Mouse (Mus musculus) hindbrain, postnatal 0 days (tissue): ENCODE measurements at regions not wholly inside any gene's neighbourhood (a gene's known extent, or its start where the extent isn't known, plus 50 kb on each side); places are given as distances from the start of the nearest gene placed in this dataset.

Source experiments
- ATAC-seq: fragments of 200-750 bp; cut with Nextera tagmentation; 2 replicates; pipeline ENCODE4 v1.8.0; 2017; ENCODE audit warnings: mild to moderate bottlenecking, moderate TSS enrichment, moderate library complexity
- DNase-seq: peaks from one replicate; pipeline ENCODE4 v3.0.0-alpha.2; 2015; ENCODE audit warnings: low spot score
- H3K27ac ChIP-seq: fragments of 300-500 bp; sonication (generic); 2 replicates; pipeline ENCODE4 v1.5.1; 2014; ENCODE audit warnings: mild to moderate bottlenecking
- H3K27me3 ChIP-seq: fragments of 300-500 bp; sonication (generic); 2 replicates; pipeline ENCODE4 v1.6.1; 2014; ENCODE audit warnings: low read length, mixed read lengths; ENCODE audit not compliant: insufficient read depth
- H3K36me3 ChIP-seq: fragments of 300-500 bp; sonication (generic); 2 replicates; pipeline ENCODE4 v1.6.1; 2014; ENCODE audit warnings: low read length, mixed read lengths; ENCODE audit not compliant: insufficient read depth
- H3K4me1 ChIP-seq: fragments of 300-500 bp; sonication (generic); 2 replicates; pipeline ENCODE4 v1.6.1; 2014; ENCODE audit warnings: antibody characterized with exemption, low read length, mixed read lengths; ENCODE audit not compliant: insufficient read depth
- H3K4me2 ChIP-seq: fragments of 300-500 bp; sonication (generic); 2 replicates; pipeline ENCODE4 v1.6.1; 2014; ENCODE audit warnings: low read depth, mild to moderate bottlenecking, low read length, moderate library complexity, mixed read lengths
- H3K4me3 ChIP-seq: fragments of 300-500 bp; sonication (generic); 2 replicates; pipeline ENCODE4 v1.5.1; 2014; ENCODE audit warnings: low read length
- H3K9ac ChIP-seq: fragments of 300-500 bp; sonication (generic); replicated peaks from 2 replicates; pipeline ENCODE4 v1.6.1; 2014; ENCODE audit warnings: mild to moderate bottlenecking, low read length, moderate library complexity, mixed read lengths
- H3K9me3 ChIP-seq: fragments of 300-500 bp; sonication (generic); 2 replicates; pipeline ENCODE4 v1.6.1; 2016; ENCODE audit warnings: low read length, mixed read lengths
- CTCF ChIP-seq: IDR thresholded peaks from 2 replicates; pipeline ENCODE4 v1.5.1; 2016; ENCODE audit warnings: antibody characterized with exemption, control low read depth, low read depth
- WGBS: fragments of 180-500 bp; shearing (Covaris S2); extraction: QIAGEN DNeasy Blood & Tissue Kit; methylation state at CpG from one replicate; pipeline ENCODE4 v1.1.7; 2014; 5-methylcytosine and 5-hydroxymethylcytosine counted together

GRCm38 (mm10) chr10:30132243-30132642 lies 68.1 kb downstream of the Cenpw start:
- no peaks in the 10 kb centered on the region for H3K9me3 ChIP-seq
- no peak overlapping the region for H3K27ac ChIP-seq
- DNase-seq (no peak), ATAC-seq (no peak)
- no peaks in the 10 kb centered on the region for H3K36me3 ChIP-seq
- H3K4me2 ChIP-seq: no peak overlapping the region
- H3K9ac ChIP-seq: no peak overlapping the region
- H3K4me3 ChIP-seq: no peak overlapping the region
- H3K27me3 ChIP-seq: no peaks in the 10 kb centered on the region
- H3K4me1 ChIP-seq: no peaks in the 10 kb centered on the region
- TF ChIP-seq CTCF: no peak

GRCm38 (mm10) chr10:30110341-30110740 lies 90.0 kb downstream of the Cenpw start:
- H3K4me2 ChIP-seq: no peak overlapping the region
- H3K9me3 ChIP-seq: no peaks in the 10 kb centered on the region
- WGBS: 81% methylated on average over 3 of the region's 3 CpGs
- no peak overlapping the region for H3K27ac ChIP-seq
- TF ChIP-seq CTCF: no peak
- DNase-seq: no peak
- H3K4me1 ChIP-seq: no peaks in the 10 kb centered on the region
- H3K36me3 ChIP-seq: no peaks in the 10 kb centered on the region
- H3K9ac ChIP-seq: no peak overlapping the region
- H3K4me3 ChIP-seq: no peak overlapping the region
- no peak for ATAC-seq
- no peaks in the 10 kb centered on the region for H3K27me3 ChIP-seq

GRCm38 (mm10) chr10:30102443-30102842 lies 97.9 kb downstream of the Cenpw start:
- Histone ChIP-seq H3K4me3 (no peak overlapping the region), H3K36me3 (no peaks in the 10 kb centered on the region), H3K9me3 (no peaks in the 10 kb centered on the region), H3K27ac (no peak overlapping the region), H3K9ac (no peak overlapping the region), H3K27me3 (no peaks in the 10 kb centered on the region), H3K4me2 (no peak overlapping the region), H3K4me1 (no peaks in the 10 kb centered on the region)
- DNase-seq (no peak), ATAC-seq (no peak)
- TF ChIP-seq CTCF: no peak

GRCm38 (mm10) chr10:30094603-30095002 lies 105.8 kb downstream of the Cenpw start:
- H3K36me3 ChIP-seq: no peaks in the 10 kb centered on the region
- no peaks in the 10 kb centered on the region for H3K4me1 ChIP-seq
- no peak overlapping the region for H3K27ac ChIP-seq
- no peak for DNase-seq
- no peak overlapping the region for H3K4me2 ChIP-seq
- TF ChIP-seq CTCF: no peak
- H3K9me3 ChIP-seq: no peaks in the 10 kb centered on the region
- H3K27me3 ChIP-seq: no peaks in the 10 kb centered on the region
- ATAC-seq: no peak
- no peak overlapping the region for H3K9ac ChIP-seq
- H3K4me3 ChIP-seq: no peak overlapping the region

GRCm38 (mm10) chr10:30091549-30091948 lies 108.8 kb downstream of the Cenpw start:
- no peak overlapping the region for H3K4me3 ChIP-seq
- no peak overlapping the region for H3K4me2 ChIP-seq
- no peak for DNase-seq
- ATAC-seq: no peak
- WGBS: 0% methylated on average over 1 of the region's 1 CpGs
- H3K27ac ChIP-seq: no peak overlapping the region
- no peak for TF ChIP-seq CTCF
- no peaks in the 10 kb centered on the region for H3K4me1 ChIP-seq
- no peaks in the 10 kb centered on the region for H3K27me3 ChIP-seq
- no peak overlapping the region for H3K9ac ChIP-seq
- no peaks in the 10 kb centered on the region for H3K9me3 ChIP-seq
- H3K36me3 ChIP-seq: no peaks in the 10 kb centered on the region

- H3K27me3 ChIP-seq: no peaks in the 10 kb centered on the region
- no peaks in the 10 kb centered on the region for H3K4me1 ChIP-seq
- DNase-seq (peak; percentile 27), ATAC-seq (peak; percentile 55)
- no peak overlapping the region for H3K27ac ChIP-seq
- H3K4me3 ChIP-seq: no peak overlapping the region
- 51% methylated on average over 7 of the region's 7 CpGs for WGBS
- peak; percentile 48 for TF ChIP-seq CTCF
- no peaks in the 10 kb centered on the region for H3K9me3 ChIP-seq
- H3K4me2 ChIP-seq: no peak overlapping the region
- H3K9ac ChIP-seq: no peak overlapping the region
- no peaks in the 10 kb centered on the region for H3K36me3 ChIP-seq
Measured at GRCm38 (mm10) chr10:30089406-30089805, 111.0 kb downstream of the Cenpw start.

- TF ChIP-seq CTCF: no peak
- no peaks in the 10 kb centered on the region for H3K9me3 ChIP-seq
- H3K4me2 ChIP-seq: no peak overlapping the region
- whole genome bisulfite sequencing: 76% methylated on average over 5 of the region's 5 CpGs
- H3K27me3 ChIP-seq: no peaks in the 10 kb centered on the region
- no peak overlapping the region for H3K27ac ChIP-seq
- H3K9ac ChIP-seq: no peak overlapping the region
- peak; percentile 2 for DNase-seq
- no peak overlapping the region for H3K4me3 ChIP-seq
- H3K36me3 ChIP-seq: no peaks in the 10 kb centered on the region
- H3K4me1 ChIP-seq: no peaks in the 10 kb centered on the region
- no peak for ATAC-seq
Measured at GRCm38 (mm10) chr10:30085059-30085458, 115.3 kb downstream of the Cenpw start.
